Comparison of ENCODE assay signal across 33 mouse cellular contexts in the genomic region with DNA sequence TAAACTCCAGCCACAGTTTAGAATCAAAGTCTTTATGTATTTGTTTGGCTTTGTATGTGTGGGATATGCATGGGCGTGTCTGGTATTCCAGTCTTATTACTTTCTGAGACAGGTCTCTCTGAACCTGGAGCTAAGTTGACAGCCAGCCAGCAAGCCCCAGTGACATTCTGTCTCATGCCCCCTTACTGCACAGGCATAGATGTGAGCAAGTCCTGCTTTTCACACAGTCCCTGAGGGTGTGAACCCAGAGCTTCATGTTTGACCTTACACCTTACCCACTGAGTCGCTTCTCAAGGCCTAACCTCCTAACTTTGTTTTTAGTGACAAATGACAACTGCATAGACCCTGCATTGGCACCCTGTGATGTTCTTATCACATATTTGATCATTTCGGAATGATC.
"Had no signal": no experiment of that assay in that cellular context is flagged by ENCODE, and none has a peak within 500 bp of the region (broad histone marks: within the 10 kb centered on the region; RNA-seq: fewer than 3 reads in every experiment).

No protein-coding gene starts in this region.

- H3K4me2 ChIP-seq: limb, embryonic 12.5 days; limb, embryonic 13.5 days; limb, embryonic 15.5 days; liver, embryonic 11.5 days; liver, embryonic 12.5 days; liver, embryonic 13.5 days; liver, embryonic 15.5 days; lung, embryonic 14.5 days; lung, embryonic 15.5 days; midbrain, embryonic 11.5 days; midbrain, embryonic 12.5 days; midbrain, embryonic 13.5 days; midbrain, embryonic 15.5 days; neural tube, embryonic 12.5 days had no signal

- H3K9me3 ChIP-seq: limb, embryonic 10.5 days; limb, embryonic 12.5 days; limb, embryonic 13.5 days; limb, embryonic 15.5 days; liver, embryonic 12.5 days; liver, embryonic 13.5 days; liver, embryonic 15.5 days; lung, embryonic 15.5 days; megakaryocyte, embryonic 14.5 days; midbrain, embryonic 10.5 days; midbrain, embryonic 12.5 days; midbrain, embryonic 13.5 days; midbrain, embryonic 15.5 days; neural tube, embryonic 12.5 days had no signal

- ATAC-seq: liver, postnatal 0 days; lung, postnatal 0 days; midbrain, embryonic 16.5 days had no signal

- H3K36me3 ChIP-seq: limb, embryonic 10.5 days; limb, embryonic 12.5 days; limb, embryonic 13.5 days; limb, embryonic 15.5 days; liver, embryonic 12.5 days; liver, embryonic 13.5 days; liver, embryonic 15.5 days; lung, embryonic 15.5 days; midbrain, embryonic 10.5 days; midbrain, embryonic 12.5 days; midbrain, embryonic 15.5 days; neural tube, embryonic 12.5 days had no signal

- DNase-seq: left cerebral cortex, postnatal 4 days; liver; liver, embryonic 13.5 days; liver, postnatal 0 days; lung, adult 18-20 months; lung, adult 2 months; lung, embryonic 14.5 days; lung, postnatal 10 days; lung, postnatal 14 days; lung, postnatal 36 days; lung, postnatal 4 days; midbrain, embryonic 14.5 days had no signal

- H3K9ac ChIP-seq: limb, embryonic 12.5 days; limb, embryonic 13.5 days; limb, embryonic 15.5 days; liver, embryonic 12.5 days; liver, embryonic 13.5 days; liver, embryonic 14.5 days; liver, embryonic 15.5 days; liver, postnatal 0 days; lung, embryonic 14.5 days; lung, embryonic 15.5 days; midbrain, embryonic 12.5 days; midbrain, embryonic 13.5 days; midbrain, embryonic 15.5 days; neural tube, embryonic 12.5 days had no signal

- H3K27me3 ChIP-seq: limb, embryonic 12.5 days; limb, embryonic 13.5 days; limb, embryonic 15.5 days; liver, embryonic 12.5 days; liver, embryonic 13.5 days; liver, embryonic 15.5 days; lung, embryonic 15.5 days; midbrain, embryonic 12.5 days; midbrain, embryonic 13.5 days; midbrain, embryonic 15.5 days; neural tube, embryonic 12.5 days had no signal

- H3K27ac ChIP-seq: left cerebral cortex, adult 2 months; limb, embryonic 10.5 days; limb, embryonic 12.5 days; limb, embryonic 13.5 days; limb, embryonic 15.5 days; liver, embryonic 12.5 days; liver, embryonic 13.5 days; liver, embryonic 14.5 days; liver, embryonic 15.5 days; lung, embryonic 15.5 days; macrophage; midbrain, embryonic 10.5 days; midbrain, embryonic 12.5 days; midbrain, embryonic 13.5 days; midbrain, embryonic 15.5 days; neural tube, embryonic 12.5 days had no signal

- H3K4me1 ChIP-seq: limb, embryonic 10.5 days; limb, embryonic 12.5 days; limb, embryonic 13.5 days; limb, embryonic 15.5 days; liver, embryonic 12.5 days; liver, embryonic 13.5 days; liver, embryonic 15.5 days; lung, embryonic 15.5 days; megakaryocyte, embryonic 14.5 days; midbrain, embryonic 12.5 days; midbrain, embryonic 13.5 days; midbrain, embryonic 15.5 days; neural tube, embryonic 12.5 days had no signal

- H3K4me3 ChIP-seq: left cerebral cortex, adult 2 months; limb, embryonic 10.5 days; limb, embryonic 12.5 days; limb, embryonic 13.5 days; limb, embryonic 15.5 days; liver, embryonic 12.5 days; liver, embryonic 13.5 days; liver, embryonic 15.5 days; lung, embryonic 15.5 days; megakaryocyte, embryonic 14.5 days; midbrain, embryonic 10.5 days; midbrain, embryonic 12.5 days; midbrain, embryonic 13.5 days; midbrain, embryonic 15.5 days; myocyte; neural tube, embryonic 12.5 days had no signal
